Mouse (Mus musculus) stomach, postnatal 0 days (tissue): ENCODE results near the gene A930017K11Rik.

Experiments used
- CTCF ChIP-seq: IDR thresholded peaks from 2 replicates; pipeline ENCODE4 v1.5.1; 2016; ENCODE audit warnings: antibody characterized with exemption, low read depth, mild to moderate bottlenecking, moderate library complexity
- EP300 ChIP-seq: optimal IDR thresholded peaks from 2 replicates; pipeline ENCODE3; 2016; ENCODE audit warnings: antibody characterized with exemption

DNA sequence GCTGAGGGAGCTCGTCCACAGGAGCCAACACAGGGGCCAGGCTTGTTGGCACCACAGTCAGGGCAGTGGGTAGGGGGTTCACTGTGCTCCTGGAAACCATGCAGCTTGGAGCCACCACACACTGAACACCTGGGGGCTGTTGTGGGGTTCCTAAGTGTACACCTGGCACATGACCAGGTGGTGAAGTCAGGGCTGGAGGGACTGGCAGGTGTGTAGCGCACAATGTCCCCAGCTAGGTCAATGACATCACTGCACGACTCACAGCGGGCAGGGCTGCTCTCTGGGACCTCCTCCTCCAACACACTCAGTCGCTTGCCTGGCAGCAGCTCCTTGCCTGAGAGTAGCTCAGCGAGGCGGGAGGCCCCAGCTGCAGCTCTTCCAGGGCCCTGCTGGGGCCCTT is 11.9 kb upstream of the A930017K11Rik start:
- TF ChIP-seq CTCF (no peak), EP300 (no peak)
